Mouse (Mus musculus) olfactory bulb, adult 2 months (tissue): Measurements from ENCODE around the gene Rab4b.

Source experiments
- CTCF ChIP-seq: fragments of 200-500 bp; IDR thresholded peaks from 2 replicates; pipeline ENCODE4 v1.5.1; 2012; ENCODE audit warnings: low read depth, mild to moderate bottlenecking, low read length, moderate library complexity; ENCODE audit not compliant: insufficient read depth
- POLR2A ChIP-seq: fragments of 200-500 bp; IDR thresholded peaks from 2 replicates; pipeline ENCODE4 v1.6.1; 2012; ENCODE audit warnings: mild to moderate bottlenecking, low read depth, low read length, moderate library complexity; ENCODE audit not compliant: insufficient read depth

GRCm38 (mm10) chr7:27197634-27198033, 18.9 kb upstream of the Rab4b start:
- TF ChIP-seq CTCF (no peak), POLR2A (no peak)
